Mouse (Mus musculus) midbrain, embryonic 11.5 days (tissue): ENCODE measurements around the gene Kif27. TPM values are rescaled to one million over a fixed set of nuclear protein-coding genes. Genes with fewer than 3 reads are reported as not detected.
A peak's percentile ranks its signal among the peaks of the same experiment; 100 is the strongest.

Source experiments
- ATAC-seq: fragments of 200-750 bp; cut with Nextera tagmentation; 2 replicates; pipeline ENCODE4 v1.8.0; 2017; ENCODE audit warnings: moderate TSS enrichment, moderate library complexity; ENCODE audit not compliant: low FRiP score
- DNase-seq: peaks from one replicate; pipeline ENCODE4 v3.0.0; 2015; ENCODE audit warnings: low spot score; ENCODE audit errors: missing footprints
- H3K27ac ChIP-seq: fragments of 300-500 bp; sonication (generic); 2 replicates; pipeline ENCODE4 v1.5.1; 2014; ENCODE audit warnings: low read depth, low read length
- H3K27me3 ChIP-seq: fragments of 300-500 bp; sonication (generic); 2 replicates; pipeline ENCODE4 v1.6.1; 2014; ENCODE audit warnings: mild to moderate bottlenecking, low read length, moderate library complexity, mixed read lengths; ENCODE audit not compliant: control insufficient read depth, insufficient read depth
- H3K36me3 ChIP-seq: fragments of 300-500 bp; sonication (generic); 2 replicates; pipeline ENCODE4 v1.6.1; 2014; ENCODE audit warnings: mild to moderate bottlenecking, low read length, moderate library complexity, mixed read lengths; ENCODE audit not compliant: control insufficient read depth, insufficient read depth
- H3K4me1 ChIP-seq: fragments of 300-500 bp; sonication (generic); 2 replicates; pipeline ENCODE4 v1.6.1; 2014; ENCODE audit warnings: low read length; ENCODE audit not compliant: control insufficient read depth, insufficient read depth
- H3K4me2 ChIP-seq: fragments of 300-500 bp; sonication (generic); 2 replicates; pipeline ENCODE4 v1.6.1; 2014; ENCODE audit warnings: mild to moderate bottlenecking, moderate library complexity
- H3K4me3 ChIP-seq: fragments of 300-500 bp; sonication (generic); 2 replicates; pipeline ENCODE4 v1.5.1; 2014; ENCODE audit warnings: low read depth, low read length
- H3K9ac ChIP-seq: fragments of 300-500 bp; sonication (generic); 2 replicates; pipeline ENCODE4 v1.6.1; 2014; ENCODE audit warnings: low read length
- H3K9me3 ChIP-seq: fragments of 300-500 bp; sonication (generic); 2 replicates; pipeline ENCODE4 v1.6.1; 2016; ENCODE audit warnings: low read length; ENCODE audit not compliant: control insufficient read depth
- WGBS: fragments of 180-500 bp; shearing (Covaris S2); extraction: QIAGEN DNeasy Blood & Tissue Kit; methylation state at CpG from one replicate; pipeline ENCODE4 v1.1.7; 2014; 5-methylcytosine and 5-hydroxymethylcytosine counted together
- polyA plus RNA-seq: library from polyadenylated mRNA; unstranded; fragments of >200 nt; fragmentation: Nextera tagmentation; extraction: Ambion mirVana; gene quantifications from 2 replicates; pipeline ENCODE4 v1.2.1, GENCODE M21; 2014

The Kif27 gene
- polyA plus RNA-seq, 1 experiment from 2014 or later = 1.1 TPM

- Histone ChIP-seq H3K9ac (no peak overlapping the region), H3K27ac (no peak overlapping the region), H3K9me3 (no peaks in the 10 kb centered on the region), H3K4me2 (no peak overlapping the region), H3K27me3 (no peaks in the 10 kb centered on the region), H3K4me3 (no peak overlapping the region), H3K4me1 (no peaks in the 10 kb centered on the region), H3K36me3 (peaks cover 7% of the 10 kb centered on the region; the same call in 1 of the 2 replicates)
- ATAC-seq (no peak), DNase-seq (no peak)
- 86% methylated on average over 2 of the region's 2 CpGs for WGBS
Observed at GRCm38 (mm10) chr13:58389324-58389951, 30.5 kb upstream of the Kif27 start.

GRCm38 (mm10) chr13:58388379-58388778, 29.5 kb upstream of the Kif27 start:
- no peak overlapping the region for H3K4me2 ChIP-seq
- H3K4me3 ChIP-seq = no peak overlapping the region
- DNase-seq = peak; percentile 89
- no peaks in the 10 kb centered on the region for H3K27me3 ChIP-seq
- ATAC-seq = 0 out of 2 replicates have a peak, but pooled peaks have one; percentile 8
- H3K36me3 ChIP-seq = peaks cover 3% of the 10 kb centered on the region; the same call in 1 of the 2 replicates
- no peaks in the 10 kb centered on the region for H3K9me3 ChIP-seq
- H3K27ac ChIP-seq = no peak overlapping the region
- WGBS = 68% methylated on average over 3 of the region's 3 CpGs
- H3K4me1 ChIP-seq = peaks cover 4% of the 10 kb centered on the region; the same call in 1 of the 2 replicates
- no peak overlapping the region for H3K9ac ChIP-seq

GRCm38 (mm10) chr13:58387948-58388347, 29.0 kb upstream of the Kif27 start:
- Histone ChIP-seq H3K4me3 (no peak overlapping the region), H3K27me3 (no peaks in the 10 kb centered on the region), H3K4me2 (no peak overlapping the region), H3K9me3 (no peaks in the 10 kb centered on the region), H3K4me1 (peaks cover 4% of the 10 kb centered on the region; the same call in 1 of the 2 replicates), H3K9ac (no peak overlapping the region), H3K36me3 (peaks cover 3% of the 10 kb centered on the region; the same call in 1 of the 2 replicates), H3K27ac (no peak overlapping the region)
- ATAC-seq (0 out of 2 replicates have a peak, but pooled peaks have one; percentile 14), DNase-seq (peak; percentile 94)
- 21% methylated on average over 7 of the region's 7 CpGs for WGBS

GRCm38 (mm10) chr13:58385547-58385920, 26.6 kb upstream of the Kif27 start:
- Histone ChIP-seq H3K4me3 (peak overlapping the region; percentile 77), H3K9me3 (peaks cover 14% of the 10 kb centered on the region), H3K4me2 (peak overlapping the region; percentile 83), H3K9ac (peak overlapping the region; percentile 89), H3K36me3 (peaks cover 19% of the 10 kb centered on the region), H3K27me3 (no peaks in the 10 kb centered on the region), H3K4me1 (peaks cover 4% of the 10 kb centered on the region; the same call in 1 of the 2 replicates), H3K27ac (no peak overlapping the region)
- DNase-seq = no peak
- 87% methylated on average over 7 of the region's 7 CpGs for WGBS
- ATAC-seq = 0 out of 2 replicates have a peak, but pooled peaks have one; percentile 3

GRCm38 (mm10) chr13:58384779-58385546, 26.0 kb upstream of the Kif27 start, which contains the start of gene 2210016F16Rik:
2210016F16Rik (minus strand) TSS chr13:58385225.
- peak within 1 kb of the TSS; percentile 77 for H3K4me3 ChIP-seq
- H3K4me2 ChIP-seq = peak within 1 kb of the TSS; percentile 83
- no peak within 1 kb of the TSS for H3K27ac ChIP-seq
- H3K4me1 ChIP-seq = peaks cover 4% of the 10 kb centered on the region; the same call in 1 of the 2 replicates
- ATAC-seq (peak; percentile 83), DNase-seq (peak; percentile 95)
- H3K27me3 ChIP-seq = no peaks in the 10 kb centered on the region
- peaks cover 20% of the 10 kb centered on the region for H3K9me3 ChIP-seq
- H3K9ac ChIP-seq = peak within 1 kb of the TSS; percentile 89
- WGBS = 4% methylated on average over 80 of the region's 80 CpGs
- peaks cover 23% of the 10 kb centered on the region for H3K36me3 ChIP-seq

- H3K27me3 ChIP-seq = no peaks in the 10 kb centered on the region
- peak overlapping the region; percentile 83 for H3K4me2 ChIP-seq
- DNase-seq (no peak), ATAC-seq (no peak)
- H3K9me3 ChIP-seq = peaks cover 22% of the 10 kb centered on the region
- WGBS = 57% methylated on average over 11 of the region's 11 CpGs
- peaks cover 4% of the 10 kb centered on the region; the same call in 1 of the 2 replicates for H3K4me1 ChIP-seq
- H3K36me3 ChIP-seq = peaks cover 23% of the 10 kb centered on the region
- peak overlapping the region; percentile 77 for H3K4me3 ChIP-seq
- H3K27ac ChIP-seq = no peak overlapping the region
- H3K9ac ChIP-seq = peak overlapping the region; percentile 89
Observed at GRCm38 (mm10) chr13:58384371-58384770, 25.4 kb upstream of the Kif27 start.

- no peak for ATAC-seq
- DNase-seq = no peak
- Histone ChIP-seq H3K4me3 (no peak overlapping the region), H3K4me1 (no peaks in the 10 kb centered on the region), H3K4me2 (no peak overlapping the region), H3K27me3 (no peaks in the 10 kb centered on the region), H3K27ac (no peak overlapping the region), H3K36me3 (no peaks in the 10 kb centered on the region), H3K9ac (no peak overlapping the region), H3K9me3 (no peaks in the 10 kb centered on the region)
- 93% methylated on average over 2 of the region's 2 CpGs for WGBS
Observed at GRCm38 (mm10) chr13:58373153-58373470, 14.2 kb upstream of the Kif27 start.

- DNase-seq (no peak), ATAC-seq (no peak)
- Histone ChIP-seq H3K4me1 (no peaks in the 10 kb centered on the region), H3K4me2 (no peak overlapping the region), H3K9ac (no peak overlapping the region), H3K36me3 (no peaks in the 10 kb centered on the region), H3K9me3 (no peaks in the 10 kb centered on the region), H3K4me3 (no peak overlapping the region), H3K27me3 (no peaks in the 10 kb centered on the region), H3K27ac (no peak overlapping the region)
- WGBS = 85% methylated on average over 5 of the region's 5 CpGs
Observed at GRCm38 (mm10) chr13:58372278-58373152, 13.6 kb upstream of the Kif27 start.
